Mouse (Mus musculus) gastrocnemius, postnatal 14 days (tissue): ENCODE results near the gene Arid3a. TPM values are rescaled to one million over a fixed set of nuclear protein-coding genes. Genes with fewer than 3 reads are reported as not detected.
"Not testable (repeated sequence)": the region's sequence is repeated elsewhere in the genome, so short reads cannot be mapped to it uniquely, and the experiment has no call there.

Source experiments
- DNase-seq: peaks from one replicate; pipeline ENCODE4 v3.0.0; 2021; ENCODE audit warnings: mixed read lengths
- intact Hi-C: fragments of 180-260 bp; cut with DNase I; formaldehyde crosslinking; loops from one replicate; pipeline ENCODE4 v1.15.1; 2025; ENCODE audit warnings: low total_unique reads
- total RNA-seq, 2 experiments: library from RNA; stranded (reverse); gene quantifications; 2 replicates each; pipeline ENCODE4 v1.2.3; 2021

The Arid3a gene
- total RNA-seq, 2 experiments from 2014 or later, result 2.4 to 2.7 TPM

GRCm38 (mm10) chr10:79937775-79938526, 11.1 kb downstream of the Arid3a start:
- intact Hi-C loops, result no loop called here
- no peak for DNase-seq

GRCm38 (mm10) chr10:79940749-79941148, 13.9 kb downstream of the Arid3a start:
- intact Hi-C loops, result no loop called here
- DNase-seq, result no peak

- intact Hi-C loops, result no loop called here
- no peak for DNase-seq
Measured at GRCm38 (mm10) chr10:79942988-79943387, 16.1 kb downstream of the Arid3a start.

GRCm38 (mm10) chr10:79943471-79943901, 16.6 kb downstream of the Arid3a start:
- intact Hi-C loops, result no loop called here
- DNase-seq, result no peak

GRCm38 (mm10) chr10:79945507-79946234, 18.8 kb downstream of the Arid3a start:
- no peak for DNase-seq
- intact Hi-C loops, result no loop called here

GRCm38 (mm10) chr10:79946752-79947322, 20.0 kb downstream of the Arid3a start:
- DNase-seq, result no peak
- intact Hi-C loops, result no loop called here

- intact Hi-C loops, result no loop called here
- DNase-seq, result no peak
Measured at GRCm38 (mm10) chr10:79947502-79947901, 20.7 kb downstream of the Arid3a start.

- no peak for DNase-seq
- intact Hi-C loops, result loop anchor here (10.0 kb wide), 1 partner anchor 115 kb away; no protein-coding TSS in a partner anchor
Measured at GRCm38 (mm10) chr10:79949873-79950272, 23.0 kb downstream of the Arid3a start.

GRCm38 (mm10) chr10:79950661-79951060, 23.8 kb downstream of the Arid3a start:
- no peak for DNase-seq
- intact Hi-C loops, result loop anchor here (10.0 kb wide), 1 partner anchor 116 kb away; no protein-coding TSS in a partner anchor

GRCm38 (mm10) chr10:79953946-79954345, 27.1 kb downstream of the Arid3a start:
- no peak for DNase-seq
- intact Hi-C loops, result loop anchor here (10.0 kb wide), 1 partner anchor 119 kb away; no protein-coding TSS in a partner anchor

GRCm38 (mm10) chr10:79955691-79956090, 28.8 kb downstream of the Arid3a start:
- DNase-seq, result no peak
- intact Hi-C loops, result loop anchor here (2.0 to 10.0 kb wide), 3 partner anchors 31 to 121 kb away; partner anchors contain the start of gene Cfd

- intact Hi-C loops, result loop anchor here (2.0 to 10.0 kb wide), 3 partner anchors 32 to 122 kb away; partner anchors contain the start of gene Cfd
Measured at GRCm38 (mm10) chr10:79956643-79957154, 29.9 kb downstream of the Arid3a start.

GRCm38 (mm10) chr10:79958140-79958816, 31.4 kb downstream of the Arid3a start:
- intact Hi-C loops, result loop anchor here (5.0 to 10.0 kb wide), 2 partner anchors 66 to 123 kb away; partner anchors contain the start of gene Cfd
- DNase-seq, result peak; percentile 81

More at GRCm38 (mm10) chr10:79956643-79957154, 29.9 kb downstream of the Arid3a start:
- DNase-seq, result no peak

GRCm38 (mm10) chr10:79959412-79959811, 32.6 kb downstream of the Arid3a start:
- intact Hi-C loops, result loop anchor here (5.0 to 10.0 kb wide), 2 partner anchors 67 to 125 kb away; partner anchors contain the start of gene Cfd
- DNase-seq, result not testable (repeated sequence)

- intact Hi-C loops, result loop anchor here (5.0 to 10.0 kb wide), 2 partner anchors 68 to 125 kb away; partner anchors contain the start of gene Cfd
- DNase-seq, result peak; percentile 98
Measured at GRCm38 (mm10) chr10:79959847-79960601, 33.2 kb downstream of the Arid3a start, which contains the start of gene Wdr18. Wdr18 (plus strand) TSS chr10:79960152.

- no peak for DNase-seq
- intact Hi-C loops, result no loop called here
Measured at GRCm38 (mm10) chr10:79960671-79961294, 33.9 kb downstream of the Arid3a start.

GRCm38 (mm10) chr10:79964727-79965126, 37.9 kb downstream of the Arid3a start:
- DNase-seq, result no peak
- intact Hi-C loops, result no loop called here

GRCm38 (mm10) chr10:79965325-79965724, 38.5 kb downstream of the Arid3a start:
- no peak for DNase-seq
- intact Hi-C loops, result no loop called here
